Mouse (Mus musculus): ENCODE measurements at regions not wholly inside any gene's neighbourhood (a gene's known extent, or its start where the extent isn't known, plus 50 kb on each side); places are given as distances from the start of the nearest gene placed in this dataset.

DNA sequence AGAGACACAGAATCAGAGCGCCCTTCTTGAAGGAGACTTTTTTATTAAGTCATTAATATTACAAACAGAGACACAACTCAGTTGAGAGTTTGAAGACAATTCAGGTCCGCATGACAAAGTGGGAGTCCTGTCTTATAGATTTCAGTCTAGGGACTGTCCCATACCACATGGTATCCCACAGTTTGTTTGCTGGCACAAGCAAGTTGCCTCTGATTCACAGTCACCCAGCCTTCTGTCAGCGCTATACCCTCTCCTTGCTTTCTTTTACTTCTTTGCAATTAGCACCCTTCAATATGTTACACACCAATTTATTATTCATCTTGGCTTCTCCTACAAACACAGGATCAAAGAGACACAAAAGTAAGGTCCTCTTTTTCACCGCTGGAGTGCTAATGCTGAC is 337.9 kb upstream of the Hs6st1 start:
- TF ChIP-seq POLR2A (IDR thresholded peaks at IDR 0.05; ENCODE audit: insufficient read depth, low read depth, low read length) (no peak), CTCF (IDR thresholded peaks at IDR 0.05) (no peak)

Data from heart, adult 2 months (tissue).